Mouse (Mus musculus) cerebral cortex, adult 2 months (tissue): Measurements from ENCODE around the gene Adgrg2.

Experiments
- WGBS: fragments of 180-500 bp; shearing (Covaris S2); methylation state at CpG from one replicate; pipeline ENCODE4 v1.1.7; 2018; 5-methylcytosine and 5-hydroxymethylcytosine counted together

The Adgrg2 gene

GRCm38 (mm10) chrX:160390464-160390956 lies at the start of gene Adgrg2:
Adgrg2 (plus strand) TSS chrX:160390690.
- 7% methylated on average over 30 of the region's 42 CpGs for WGBS

- 78% methylated on average over 7 of the region's 7 CpGs for WGBS
Measured at GRCm38 (mm10) chrX:160350995-160351394, 39.5 kb upstream of the Adgrg2 start.

GRCm38 (mm10) chrX:160351967-160352677 lies 38.4 kb upstream of the Adgrg2 start:
- 52% methylated on average over 1 of the region's 1 CpGs for WGBS

GRCm38 (mm10) chrX:160384748-160385501 lies 5.6 kb upstream of the Adgrg2 start:
- 77% methylated on average over 6 of the region's 6 CpGs for WGBS

GRCm38 (mm10) chrX:160385502-160385772 lies 5.1 kb upstream of the Adgrg2 start:
- 81% methylated on average over 1 of the region's 1 CpGs for WGBS

- WGBS, result 83% methylated on average over 4 of the region's 4 CpGs
Measured at GRCm38 (mm10) chrX:160412930-160413453, 22.5 kb downstream of the Adgrg2 start.

- 92% methylated on average over 7 of the region's 7 CpGs for WGBS
Measured at GRCm38 (mm10) chrX:160413881-160414395, 23.4 kb downstream of the Adgrg2 start.

GRCm38 (mm10) chrX:160418397-160418796 lies 27.9 kb downstream of the Adgrg2 start:
- 69% methylated on average over 7 of the region's 7 CpGs for WGBS

- WGBS, result 79% methylated on average over 1 of the region's 1 CpGs
Measured at GRCm38 (mm10) chrX:160423737-160424136, 33.2 kb downstream of the Adgrg2 start.

GRCm38 (mm10) chrX:160426486-160426885 lies 36.0 kb downstream of the Adgrg2 start:
- 46% methylated on average over 1 of the region's 1 CpGs for WGBS

- 69% methylated on average over 1 of the region's 1 CpGs for WGBS
Measured at GRCm38 (mm10) chrX:160426930-160427329, 36.4 kb downstream of the Adgrg2 start.

- whole genome bisulfite sequencing, result 91% methylated on average over 7 of the region's 7 CpGs
Measured at GRCm38 (mm10) chrX:160432192-160432591, 41.7 kb downstream of the Adgrg2 start.

- 91% methylated on average over 3 of the region's 3 CpGs for WGBS
Measured at GRCm38 (mm10) chrX:160448351-160448750, 57.9 kb downstream of the Adgrg2 start.

- WGBS, result 68% methylated on average over 2 of the region's 2 CpGs
Measured at GRCm38 (mm10) chrX:160449363-160449762, 58.9 kb downstream of the Adgrg2 start.

GRCm38 (mm10) chrX:160455686-160456085 lies 65.2 kb downstream of the Adgrg2 start:
- WGBS, result 65% methylated on average over 5 of the region's 5 CpGs

GRCm38 (mm10) chrX:160471257-160471786 lies 80.8 kb downstream of the Adgrg2 start:
- WGBS, result 75% methylated on average over 3 of the region's 3 CpGs

- WGBS, result 65% methylated on average over 2 of the region's 2 CpGs
Measured at GRCm38 (mm10) chrX:160489784-160490183, 99.3 kb downstream of the Adgrg2 start.

GRCm38 (mm10) chrX:160494333-160494732 lies 103.8 kb downstream of the Adgrg2 start:
- WGBS, result 56% methylated on average over 2 of the region's 3 CpGs

- 41% methylated on average over 6 of the region's 6 CpGs for WGBS
Measured at GRCm38 (mm10) chrX:160494921-160495320, 104.4 kb downstream of the Adgrg2 start.

GRCm38 (mm10) chrX:160496473-160496872 lies 106.0 kb downstream of the Adgrg2 start:
- 81% methylated on average over 5 of the region's 5 CpGs for WGBS

GRCm38 (mm10) chrX:160501095-160501494 lies 110.6 kb downstream of the Adgrg2 start:
- WGBS, result 91% methylated on average over 3 of the region's 3 CpGs

GRCm38 (mm10) chrX:160501687-160502047 lies 111.2 kb downstream of the Adgrg2 start:
- 5% methylated on average over 12 of the region's 12 CpGs for WGBS
